Mouse (Mus musculus) stomach, embryonic 15.5 days (tissue): ENCODE measurements around the gene Galntl6. TPM values are rescaled to one million over a fixed set of nuclear protein-coding genes. Genes with fewer than 3 reads are reported as not detected.

ENCODE experiments used
- ATAC-seq: fragments of 200-750 bp; cut with Nextera tagmentation; 2 replicates; pipeline ENCODE4 v1.8.0; 2017; ENCODE audit warnings: low read depth, moderate number of reproducible peaks, moderate TSS enrichment; ENCODE audit not compliant: insufficient read depth, low FRiP score
- H3K27ac ChIP-seq: fragments of 300-500 bp; sonication (generic); 2 replicates; pipeline ENCODE4 v1.5.1; 2015; ENCODE audit warnings: mild to moderate bottlenecking, inconsistent platforms
- H3K27me3 ChIP-seq: fragments of 300-500 bp; sonication (generic); replicated peaks from 2 replicates; pipeline ENCODE4 v1.6.1; 2015; ENCODE audit warnings: inconsistent platforms
- H3K36me3 ChIP-seq: fragments of 300-500 bp; sonication (generic); 2 replicates; pipeline ENCODE4 v1.6.1; 2015; ENCODE audit warnings: inconsistent platforms
- H3K4me1 ChIP-seq: fragments of 300-500 bp; sonication (generic); 2 replicates; pipeline ENCODE4 v1.6.1; 2015; ENCODE audit warnings: inconsistent platforms
- H3K4me2 ChIP-seq: fragments of 300-500 bp; sonication (generic); 2 replicates; pipeline ENCODE4 v1.6.1; 2015; ENCODE audit warnings: mild to moderate bottlenecking, inconsistent platforms
- H3K4me3 ChIP-seq: fragments of 300-500 bp; sonication (generic); replicated peaks from 2 replicates; pipeline ENCODE4 v1.5.1; 2015; ENCODE audit warnings: inconsistent platforms
- H3K9ac ChIP-seq: fragments of 300-500 bp; sonication (generic); 2 replicates; pipeline ENCODE4 v1.6.1; 2015; ENCODE audit warnings: inconsistent platforms
- H3K9me3 ChIP-seq: fragments of 300-500 bp; sonication (generic); 2 replicates; pipeline ENCODE4 v1.6.1; 2016; ENCODE audit warnings: inconsistent platforms
- WGBS: fragments of 180-500 bp; shearing (Covaris S2); methylation state at CpG from one replicate; pipeline ENCODE4 v1.1.7; 2015; 5-methylcytosine and 5-hydroxymethylcytosine counted together
- polyA plus RNA-seq: library from polyadenylated mRNA; unstranded; fragments of >200 nt; fragmentation: Nextera tagmentation; extraction: Ambion mirVana; gene quantifications from 2 replicates; pipeline ENCODE4 v1.2.1, GENCODE M21; 2015

Galntl6 gene
- 1.3 and 1.7 TPM in 2 replicates for polyA plus RNA-seq

DNA sequence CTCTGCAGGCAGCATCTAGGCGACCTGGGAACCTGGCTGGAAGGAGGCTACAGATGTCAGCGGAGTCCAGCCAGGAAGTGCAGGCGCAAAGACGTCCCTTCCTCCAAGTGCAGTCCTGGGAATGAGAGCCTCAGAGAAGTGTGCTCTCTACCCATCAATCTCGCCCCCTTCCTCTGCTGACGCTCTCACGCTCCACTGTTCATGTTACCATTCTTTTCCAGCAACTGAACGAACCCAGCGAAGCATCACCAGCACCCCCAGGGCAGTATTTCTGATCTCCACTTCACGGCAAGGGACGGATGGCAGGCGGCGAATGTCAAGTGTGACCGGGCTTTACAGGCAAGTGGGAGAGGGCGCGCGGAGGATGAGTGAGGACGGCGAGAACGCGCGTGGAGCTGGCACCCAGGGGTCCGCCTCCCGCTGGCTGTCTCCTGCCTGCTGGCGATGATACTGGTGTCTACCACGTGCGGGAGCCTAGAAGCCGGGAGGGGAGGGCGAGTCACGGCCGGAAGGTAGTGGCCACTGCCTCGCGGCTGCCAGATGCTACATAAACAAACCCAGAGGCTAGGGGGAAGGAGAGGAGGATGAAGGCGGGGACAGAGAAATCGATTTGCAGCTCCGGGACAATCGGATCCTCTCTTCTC, at the start of gene Galntl6:
Gene Galntl6 (minus strand): TSS at position 445 of the 644 bp plus-strand sequence.
- Histone ChIP-seq H3K4me3 (peak within 1 kb of the TSS; percentile 54), H3K27ac (no peak within 1 kb of the TSS), H3K27me3 (no peaks in the 10 kb centered on the region), H3K36me3 (no peaks in the 10 kb centered on the region), H3K9me3 (no peaks in the 10 kb centered on the region), H3K4me1 (peaks cover 11% of the 10 kb centered on the region; the same call in 1 of the 2 replicates), H3K9ac (no peak within 1 kb of the TSS), H3K4me2 (peak within 1 kb of the TSS; percentile 99)
- under 1% methylated on average over 37 of the region's 37 CpGs for WGBS
- 0 out of 2 replicates have a peak, but pooled peaks have one; percentile 43 for ATAC-seq

DNA sequence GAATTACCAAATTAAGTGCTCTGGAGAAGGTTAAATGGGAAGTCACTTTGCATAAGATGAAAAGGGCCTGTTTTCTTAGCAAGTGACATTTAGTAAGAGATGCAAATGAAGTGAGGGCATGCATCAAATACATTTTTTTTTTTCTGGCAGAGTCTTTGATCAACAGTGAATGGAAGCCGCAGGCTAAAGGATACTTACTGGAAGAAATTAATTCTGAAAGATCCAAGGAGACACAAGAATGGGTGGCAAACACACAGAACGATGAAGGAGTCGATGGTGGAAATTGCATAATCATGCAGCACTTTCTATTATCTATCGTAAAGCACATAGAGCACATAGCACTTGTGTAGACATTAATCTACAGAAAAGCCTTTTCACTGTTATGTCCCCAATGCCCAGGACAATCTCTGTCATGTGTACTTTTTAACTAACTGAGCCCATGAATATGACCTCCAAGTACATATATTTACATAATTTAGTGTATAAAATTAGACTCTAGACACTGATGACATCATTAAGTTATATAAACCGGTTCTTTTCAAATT, 44.8 kb upstream of the Galntl6 start:
- H3K4me3 ChIP-seq = no peak overlapping the region
- H3K9me3 ChIP-seq = no peaks in the 10 kb centered on the region
- no peak for ATAC-seq
- no peak overlapping the region for H3K4me2 ChIP-seq
- no peak overlapping the region for H3K9ac ChIP-seq
- H3K4me1 ChIP-seq = no peaks in the 10 kb centered on the region
- no peaks in the 10 kb centered on the region for H3K36me3 ChIP-seq
- H3K27ac ChIP-seq = no peak overlapping the region
- H3K27me3 ChIP-seq = no peaks in the 10 kb centered on the region
- WGBS = 86% methylated on average over 5 of the region's 5 CpGs

DNA sequence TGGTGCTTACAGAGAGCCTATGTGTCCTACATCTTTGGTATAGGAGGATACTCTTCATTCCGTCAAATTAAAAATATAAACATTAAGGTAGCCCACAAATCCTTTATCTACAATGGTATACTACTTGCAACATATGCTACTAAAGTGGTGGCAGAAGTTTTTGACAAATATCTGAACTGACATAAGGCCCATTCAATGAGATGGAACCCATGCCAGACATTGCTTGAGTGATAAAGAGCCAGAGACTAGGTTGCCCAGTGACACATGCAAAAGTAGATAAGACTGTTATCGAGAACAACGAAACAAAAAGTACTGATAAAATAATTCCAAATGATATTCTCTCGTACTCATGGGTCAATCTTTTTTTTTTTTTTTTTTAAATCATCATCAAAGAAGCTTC, 31.3 kb upstream of the Galntl6 start:
- WGBS = 91% methylated on average over 4 of the region's 4 CpGs
- no peak overlapping the region for H3K9ac ChIP-seq
- no peaks in the 10 kb centered on the region for H3K27me3 ChIP-seq
- no peaks in the 10 kb centered on the region for H3K36me3 ChIP-seq
- no peaks in the 10 kb centered on the region for H3K4me1 ChIP-seq
- ATAC-seq = no peak
- no peak overlapping the region for H3K27ac ChIP-seq
- H3K4me3 ChIP-seq = no peak overlapping the region
- H3K9me3 ChIP-seq = no peaks in the 10 kb centered on the region
- no peak overlapping the region for H3K4me2 ChIP-seq

DNA sequence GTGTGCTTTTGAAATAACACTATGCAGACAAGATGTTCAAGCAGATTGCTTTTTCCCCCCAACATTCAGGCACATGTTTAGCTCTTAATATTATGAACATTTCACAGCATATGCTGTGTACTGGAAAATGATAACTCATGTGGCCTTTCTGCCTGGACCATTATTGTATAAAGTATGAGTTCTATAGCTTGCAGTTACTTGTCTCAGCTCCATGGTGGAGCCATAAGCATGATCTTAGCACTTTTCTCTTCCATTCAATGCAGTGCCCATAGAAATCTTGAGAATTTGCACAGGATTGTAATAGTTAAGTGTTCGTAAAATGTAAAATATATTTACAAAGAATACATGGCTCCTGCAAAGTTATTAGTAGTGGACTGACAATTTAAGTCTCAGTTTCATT, 18.6 kb upstream of the Galntl6 start:
- WGBS = 59% methylated on average over 1 of the region's 1 CpGs

DNA sequence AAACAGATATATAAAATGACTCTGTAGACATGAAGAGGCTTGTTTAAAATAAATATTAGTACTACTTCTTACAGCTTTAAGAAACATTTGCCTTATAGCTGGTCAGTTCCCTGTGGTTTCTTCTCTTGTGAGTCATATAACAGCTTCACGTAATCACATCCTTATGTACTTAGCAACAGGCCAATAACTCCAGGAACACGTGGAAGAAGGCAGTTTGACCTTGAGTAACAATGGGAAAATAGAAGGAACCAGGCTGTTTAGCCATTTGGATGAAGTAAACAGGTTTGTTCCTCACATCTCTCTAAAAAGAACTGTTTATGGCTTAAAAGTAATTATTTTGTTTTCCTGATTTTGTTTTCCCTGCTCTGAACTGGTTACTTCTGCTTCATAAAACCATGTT, 2.7 kb upstream of the Galntl6 start:
- no peaks in the 10 kb centered on the region for H3K36me3 ChIP-seq
- H3K27ac ChIP-seq = no peak overlapping the region
- no peak overlapping the region for H3K4me3 ChIP-seq
- WGBS = 39% methylated on average over 2 of the region's 2 CpGs
- H3K4me1 ChIP-seq = peaks cover 11% of the 10 kb centered on the region; the same call in 1 of the 2 replicates
- no peaks in the 10 kb centered on the region for H3K9me3 ChIP-seq
- H3K27me3 ChIP-seq = no peaks in the 10 kb centered on the region
- H3K9ac ChIP-seq = no peak overlapping the region
- ATAC-seq = no peak
- H3K4me2 ChIP-seq = no peak overlapping the region

More for the DNA sequence above, 18.6 kb upstream of the Galntl6 start:
- no peak overlapping the region for H3K27ac ChIP-seq
- no peak overlapping the region for H3K4me2 ChIP-seq
- no peaks in the 10 kb centered on the region for H3K4me1 ChIP-seq
- H3K9ac ChIP-seq = no peak overlapping the region
- no peak overlapping the region for H3K4me3 ChIP-seq
- H3K27me3 ChIP-seq = no peaks in the 10 kb centered on the region
- no peaks in the 10 kb centered on the region for H3K9me3 ChIP-seq
- H3K36me3 ChIP-seq = no peaks in the 10 kb centered on the region
- ATAC-seq = no peak

DNA sequence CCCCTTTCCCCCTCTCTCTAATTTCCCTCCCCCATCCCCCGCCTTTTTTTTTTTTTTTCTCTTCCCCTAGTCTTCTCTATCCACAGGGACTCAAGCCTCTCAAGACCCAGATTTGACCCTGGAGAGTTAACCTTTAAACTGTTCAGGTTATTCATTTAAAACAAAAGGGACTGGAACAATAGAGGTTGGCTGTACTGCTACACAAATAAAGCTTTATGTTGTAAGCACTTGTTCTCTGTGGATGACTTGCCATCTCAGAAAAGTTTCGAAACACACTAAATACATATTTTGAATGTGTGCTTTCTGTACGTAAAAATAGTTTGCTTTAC, 1.2 kb upstream of the Galntl6 start:
- no peaks in the 10 kb centered on the region for H3K27me3 ChIP-seq
- WGBS = 65% methylated on average over 3 of the region's 3 CpGs
- H3K27ac ChIP-seq = no peak overlapping the region
- H3K36me3 ChIP-seq = no peaks in the 10 kb centered on the region
- H3K9ac ChIP-seq = no peak overlapping the region
- H3K9me3 ChIP-seq = no peaks in the 10 kb centered on the region
- peaks cover 11% of the 10 kb centered on the region; the same call in 1 of the 2 replicates for H3K4me1 ChIP-seq
- H3K4me3 ChIP-seq = no peak overlapping the region
- no peak for ATAC-seq
- no peak overlapping the region; the same call in 1 of the 2 replicates for H3K4me2 ChIP-seq

DNA sequence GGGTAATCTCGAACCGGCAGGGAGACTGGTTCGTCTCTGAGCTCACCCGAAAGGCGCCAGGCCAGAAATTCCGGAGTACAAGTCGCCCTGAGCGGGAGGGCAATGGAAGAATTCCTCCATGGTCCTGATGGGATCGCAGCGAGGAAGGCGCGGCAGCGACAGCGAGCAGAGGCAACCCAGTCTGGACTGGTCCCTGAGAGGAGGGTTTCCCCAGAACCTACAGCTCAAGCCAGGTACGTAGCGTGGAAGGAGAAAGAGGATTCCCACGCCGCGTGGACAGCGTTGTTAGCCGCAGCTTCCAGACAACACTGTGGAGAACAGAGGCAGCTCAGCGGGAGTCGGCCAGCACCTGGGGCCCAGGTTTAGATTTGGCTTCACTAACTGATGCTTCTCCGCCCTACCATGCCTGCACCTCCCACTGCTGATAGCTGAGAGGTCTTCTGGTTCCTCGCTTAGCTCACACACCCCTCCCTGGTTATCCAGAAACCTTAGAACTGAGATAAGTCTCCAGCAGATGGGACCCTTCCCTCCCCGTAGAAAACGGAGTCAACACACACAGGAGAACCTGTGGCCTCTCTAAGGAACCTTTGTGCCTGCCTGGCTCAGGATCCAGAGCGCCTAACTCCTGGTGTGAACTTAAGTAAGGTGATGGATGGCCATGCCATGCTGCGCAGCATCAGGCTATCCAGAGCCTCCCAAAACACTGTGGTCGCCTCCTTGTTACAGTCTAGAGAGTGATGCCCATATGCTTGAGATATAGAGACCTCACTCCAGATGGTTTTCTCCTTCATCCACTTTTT, 600 bp upstream of the Galntl6 start:
- WGBS = 2% methylated on average over 30 of the region's 30 CpGs

DNA sequence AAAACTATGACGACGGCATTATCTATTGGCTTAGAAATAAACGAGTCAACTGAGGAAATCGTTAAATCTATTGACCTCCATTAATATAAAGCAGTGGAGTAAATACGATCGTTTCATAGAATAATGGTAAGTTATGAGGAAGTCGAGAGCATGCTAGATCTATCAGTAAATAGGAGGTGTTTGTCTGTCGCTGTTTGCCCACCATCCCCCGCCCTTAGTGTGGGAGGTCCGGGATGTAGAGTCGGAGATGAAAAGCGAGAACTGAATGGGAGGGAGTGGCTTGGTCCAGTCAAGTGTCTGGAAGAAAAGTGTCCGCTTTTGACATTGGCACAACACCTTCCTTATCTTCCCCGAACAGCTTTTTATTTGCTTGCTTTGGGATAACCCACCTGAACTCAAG, 763 bp downstream of the Galntl6 start, which contains the start of gene BC030500:
Gene BC030500 (plus strand): TSS at position 79 of the 400 bp plus-strand sequence.
- no peak for ATAC-seq
- WGBS = 7% methylated on average over 14 of the region's 14 CpGs

More for the DNA sequence above, 600 bp upstream of the Galntl6 start:
- Histone ChIP-seq H3K9ac (no peak overlapping the region), H3K4me2 (peak overlapping the region; percentile 99), H3K4me1 (peaks cover 11% of the 10 kb centered on the region; the same call in 1 of the 2 replicates), H3K4me3 (peak overlapping the region; percentile 54), H3K9me3 (no peaks in the 10 kb centered on the region), H3K27me3 (no peaks in the 10 kb centered on the region), H3K36me3 (no peaks in the 10 kb centered on the region), H3K27ac (no peak overlapping the region)
- ATAC-seq = no peak

DNA sequence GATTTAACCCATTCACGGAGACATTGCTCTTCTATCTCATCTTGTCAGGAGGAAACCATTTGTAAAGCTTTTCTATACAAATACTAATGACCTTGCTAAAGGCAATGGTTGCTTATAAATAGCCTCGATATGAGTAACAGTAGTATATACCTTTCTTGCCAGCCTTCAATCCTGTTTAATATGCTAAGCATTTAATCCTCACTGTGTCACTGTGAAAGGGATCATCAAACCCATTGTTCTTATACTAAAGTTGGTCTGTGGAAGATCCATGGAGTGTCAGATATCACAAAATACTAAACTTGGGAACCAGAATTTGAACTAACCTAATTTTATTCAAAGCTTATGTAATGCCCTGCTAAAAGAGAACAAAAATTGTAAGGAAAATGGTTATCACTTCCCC, 8.0 kb downstream of the Galntl6 start:
- 42% methylated on average over 2 of the region's 2 CpGs for WGBS

More for the DNA sequence above, 763 bp downstream of the Galntl6 start, which contains the start of gene BC030500:
- Histone ChIP-seq H3K4me2 (peak within 1 kb of the TSS; percentile 99), H3K9ac (no peak within 1 kb of the TSS), H3K27me3 (no peaks in the 10 kb centered on the region), H3K27ac (no peak within 1 kb of the TSS), H3K9me3 (no peaks in the 10 kb centered on the region), H3K4me3 (peak within 1 kb of the TSS; percentile 54), H3K36me3 (no peaks in the 10 kb centered on the region), H3K4me1 (peaks cover 11% of the 10 kb centered on the region; the same call in 1 of the 2 replicates)

DNA sequence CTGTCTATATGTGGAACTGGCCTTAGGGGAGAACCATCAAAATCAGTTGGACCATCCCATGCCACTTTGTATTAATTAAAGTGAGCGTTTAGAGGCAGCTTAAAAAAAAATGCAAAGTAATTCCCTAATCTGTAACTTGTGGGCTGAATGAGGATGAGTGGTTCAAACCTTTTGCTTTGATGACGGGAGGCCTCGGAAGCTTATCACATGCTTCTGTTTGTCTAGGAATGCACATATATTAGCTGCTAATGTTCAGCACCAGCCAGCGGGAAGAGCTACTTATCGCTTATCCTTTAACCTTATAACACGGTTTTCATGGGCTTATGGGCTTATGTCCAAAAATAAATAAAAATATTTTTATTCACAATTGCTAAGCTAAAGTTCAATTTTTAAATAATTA, 16.5 kb downstream of the Galntl6 start:
- H3K4me1 ChIP-seq = no peaks in the 10 kb centered on the region
- 62% methylated on average over 6 of the region's 6 CpGs for WGBS
- H3K9me3 ChIP-seq = no peaks in the 10 kb centered on the region
- no peaks in the 10 kb centered on the region for H3K27me3 ChIP-seq
- no peak overlapping the region for H3K9ac ChIP-seq
- no peak overlapping the region for H3K4me3 ChIP-seq
- H3K36me3 ChIP-seq = no peaks in the 10 kb centered on the region
- ATAC-seq = no peak
- no peak overlapping the region for H3K4me2 ChIP-seq
- no peak overlapping the region for H3K27ac ChIP-seq

More for the DNA sequence above, 8.0 kb downstream of the Galntl6 start:
- no peak overlapping the region for H3K9ac ChIP-seq
- no peak overlapping the region for H3K27ac ChIP-seq
- no peaks in the 10 kb centered on the region for H3K9me3 ChIP-seq
- H3K4me3 ChIP-seq = no peak overlapping the region
- H3K4me2 ChIP-seq = no peak overlapping the region
- H3K36me3 ChIP-seq = no peaks in the 10 kb centered on the region
- no peaks in the 10 kb centered on the region for H3K27me3 ChIP-seq
- no peak for ATAC-seq
- no peaks in the 10 kb centered on the region for H3K4me1 ChIP-seq

DNA sequence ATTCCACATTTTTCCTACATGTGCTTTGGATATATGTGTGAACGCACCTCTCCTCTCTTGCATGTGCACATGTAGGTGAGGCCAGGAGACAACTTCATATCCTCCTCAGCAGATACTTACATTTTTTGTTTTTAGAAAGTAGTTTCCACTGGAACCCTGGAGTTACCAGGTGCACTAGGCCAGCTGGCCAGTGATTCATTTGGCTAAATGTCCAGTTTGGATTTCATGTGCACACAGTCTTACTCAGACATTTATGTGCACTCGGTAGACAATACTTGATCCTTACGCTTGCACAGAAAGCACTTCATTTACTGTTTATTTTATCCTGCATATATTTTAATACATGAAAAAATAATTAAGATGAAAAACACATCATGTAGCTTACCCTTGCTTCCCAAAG, 21.8 kb downstream of the Galntl6 start:
- Histone ChIP-seq H3K4me1 (no peaks in the 10 kb centered on the region), H3K9me3 (no peaks in the 10 kb centered on the region), H3K4me3 (no peak overlapping the region), H3K4me2 (no peak overlapping the region), H3K27ac (no peak overlapping the region), H3K27me3 (no peaks in the 10 kb centered on the region), H3K9ac (no peak overlapping the region), H3K36me3 (no peaks in the 10 kb centered on the region)
- no peak for ATAC-seq
- WGBS = 84% methylated on average over 3 of the region's 3 CpGs

DNA sequence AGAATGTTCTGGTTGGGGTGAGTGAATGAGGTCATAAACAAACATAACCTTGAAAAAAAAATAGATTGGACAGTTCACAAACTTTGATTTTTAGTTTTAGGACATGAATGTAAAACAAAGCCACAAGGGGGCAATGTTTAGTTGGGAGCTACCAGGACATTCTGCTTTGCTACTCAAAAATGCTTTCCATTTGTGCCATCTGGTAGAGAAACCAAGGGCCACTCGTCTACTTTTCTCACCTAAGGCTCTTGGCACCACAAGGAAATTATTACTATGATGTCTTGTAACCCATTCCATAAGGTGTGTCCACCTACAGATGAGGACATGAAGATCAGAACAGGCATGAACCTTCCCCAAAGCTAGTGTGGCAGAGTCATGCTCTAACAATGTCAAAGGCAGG, 26.0 kb downstream of the Galntl6 start:
- 12% methylated on average over 1 of the region's 1 CpGs for WGBS
- Histone ChIP-seq H3K36me3 (no peaks in the 10 kb centered on the region), H3K9me3 (no peaks in the 10 kb centered on the region), H3K9ac (no peak overlapping the region), H3K27me3 (no peaks in the 10 kb centered on the region), H3K4me1 (no peaks in the 10 kb centered on the region), H3K4me3 (no peak overlapping the region), H3K27ac (no peak overlapping the region), H3K4me2 (no peak overlapping the region)
- no peak for ATAC-seq
